In genomic region chr10:81496264-81496901, GRCm38 (mm10) we compare ENCODE assay signal across 8 mouse cellular contexts. TPM values are rescaled to one million over a fixed set of nuclear protein-coding genes. Genes with fewer than 3 reads are reported as not detected.
DNase-seq lines count a peak whose midpoint lies in the region; ATAC-seq and TF ChIP-seq lines count a peak whose summit lies in the region.

Gene Ncln, minus strand, starts transcription at chr10:81496392.

- no peak for TF ChIP-seq CTCF in bone marrow macrophage, adult 2 months (IDR thresholded peaks at IDR 0.05; ENCODE audit: low read depth, low read length)
- TF ChIP-seq CTCF in embryonic fibroblast, embryonic 13.5 days (IDR thresholded peaks at IDR 0.05; ENCODE audit: borderline replicate concordance, insufficient read depth, low read length), result no peak

- H3K4me1 ChIP-seq in bone marrow macrophage, adult 2 months (ENCODE audit: control insufficient read depth, insufficient read depth, low read length), result peaks cover 16% of the 10 kb centered on the region
- no peaks in the 10 kb centered on the region for H3K4me1 ChIP-seq in embryonic fibroblast, embryonic 13.5 days (ENCODE audit: control insufficient read depth, insufficient read depth, low read length)
- H3K4me1 ChIP-seq in kidney, embryonic 14.5 days (ENCODE audit: control insufficient read depth, insufficient read depth, low read length), result peaks cover 11% of the 10 kb centered on the region
- peaks cover 37% of the 10 kb centered on the region for H3K4me1 ChIP-seq in limb, embryonic 15.5 days

- peak within 1 kb of the TSS; percentile 81 for H3K27ac ChIP-seq in bone marrow macrophage, adult 2 months (ENCODE audit: insufficient read depth, low read depth, low read length)
- peak within 1 kb of the TSS; percentile 92 for H3K27ac ChIP-seq in embryonic fibroblast, embryonic 13.5 days (ENCODE audit: insufficient read depth, low read length)
- peak within 1 kb of the TSS; percentile 48; the same call in 1 of the 2 replicates for H3K27ac ChIP-seq in kidney, embryonic 14.5 days (ENCODE audit: low read depth, low read length)
- peak within 1 kb of the TSS; percentile 85 for H3K27ac ChIP-seq in limb, embryonic 15.5 days

- ATAC-seq in kidney, embryonic 14.5 days (ENCODE audit: low FRiP score, low TSS enrichment), result peak; percentile 95
- ATAC-seq in limb, embryonic 15.5 days (ENCODE audit: insufficient number of reproducible peaks, low FRiP score, low TSS enrichment, low read depth), result peak; percentile 93

- TF ChIP-seq POLR2A in bone marrow macrophage, adult 2 months (IDR thresholded peaks at IDR 0.05; ENCODE audit: borderline replicate concordance, low read depth, low read length), result no peak
- TF ChIP-seq POLR2A in embryonic fibroblast, embryonic 13.5 days (IDR thresholded peaks at IDR 0.05; ENCODE audit: low read depth, low read length), result peak; percentile 85

- H3K9ac ChIP-seq in kidney, embryonic 14.5 days (ENCODE audit: low read depth, low read length), result peak within 1 kb of the TSS; percentile 83
- peak within 1 kb of the TSS; percentile 87 for H3K9ac ChIP-seq in limb, embryonic 15.5 days

- peak within 1 kb of the TSS; percentile 94 for H3K4me3 ChIP-seq in bone marrow macrophage, adult 2 months (ENCODE audit: insufficient read depth, low read length)
- H3K4me3 ChIP-seq in embryonic fibroblast, embryonic 13.5 days (ENCODE audit: insufficient read depth, low read length), result peak within 1 kb of the TSS; percentile 99
- H3K4me3 ChIP-seq in kidney, embryonic 14.5 days (ENCODE audit: low read length), result peak within 1 kb of the TSS; percentile 78
- H3K4me3 ChIP-seq in limb, embryonic 15.5 days, result peak within 1 kb of the TSS; percentile 90

- no peaks in the 10 kb centered on the region for H3K9me3 ChIP-seq in kidney, embryonic 14.5 days (ENCODE audit: control insufficient read depth, low read length)
- H3K9me3 ChIP-seq in limb, embryonic 15.5 days, result no peaks in the 10 kb centered on the region

- DNase-seq in A20 (ENCODE audit: low read depth, low spot score), result peak; percentile 99
- peak; percentile 97 to 99 for DNase-seq in heart, adult 9 months (ENCODE audit: low spot score in 2 of 2)
- peak; percentile 94 to 95 for DNase-seq in monocyte, adult 2 months (ENCODE audit: low read depth in 1 of 2, low spot score in 2 of 2)
- peak; percentile 97 to 98 for DNase-seq in spleen, postnatal 36 days (ENCODE audit: low spot score in 2 of 2)

- peaks cover 26% of the 10 kb centered on the region for H3K36me3 ChIP-seq in kidney, embryonic 14.5 days (ENCODE audit: control insufficient read depth, insufficient read depth, low read length)
- peaks cover 26% of the 10 kb centered on the region for H3K36me3 ChIP-seq in limb, embryonic 15.5 days

- no peaks in the 10 kb centered on the region for H3K27me3 ChIP-seq in kidney, embryonic 14.5 days (ENCODE audit: control insufficient read depth, insufficient read depth, low read length)
- no peaks in the 10 kb centered on the region for H3K27me3 ChIP-seq in limb, embryonic 15.5 days

- under 1% methylated on average over 32 of the region's 45 CpGs for WGBS in kidney, embryonic 14.5 days
- under 1% methylated on average over 45 of the region's 45 CpGs for WGBS in limb, embryonic 15.5 days

- peak within 1 kb of the TSS; percentile 96 for H3K4me2 ChIP-seq in kidney, embryonic 14.5 days (replicated peaks; ENCODE audit: low read depth, low read length)
- H3K4me2 ChIP-seq in limb, embryonic 15.5 days, result peak within 1 kb of the TSS; percentile 95

RNA-seq across cellular contexts. Expression of gene Ncln, which starts in this region (rescaled TPM):
- polyA plus RNA-seq in bone marrow macrophage, adult 2 months (2012; ENCODE audit: insufficient read depth, insufficient read length, missing spikeins), result 37.9 and 40.9 TPM in 2 replicates
- 61.5 and 62.8 TPM in 2 replicates for polyA plus RNA-seq in embryonic fibroblast, embryonic 13.5 days (2011; ENCODE audit: insufficient read length, low read depth, missing spikeins)
- polyA plus RNA-seq in kidney, embryonic 14.5 days (2014; fragmentation: Nextera tagmentation; extraction: Ambion mirVana), result 59.1 and 76.6 TPM in 2 replicates
- 94.0 and 95.1 TPM in 2 replicates for polyA plus RNA-seq in limb, embryonic 15.5 days (2015; fragmentation: Nextera tagmentation; extraction: Ambion mirVana)

Comparison
In these comparisons a context has a peak if more than half of its experiments do, and no peak if none do; other contexts are left out.
1. Peak in every context shown above with its lines: DNase-seq, ATAC-seq, H3K4me3 ChIP-seq and H3K27ac ChIP-seq.